Mouse (Mus musculus) stomach, postnatal 0 days (tissue): ENCODE measurements around the gene Kctd6. TPM values are rescaled to one million over a fixed set of nuclear protein-coding genes. Genes with fewer than 3 reads are reported as not detected.
A peak's percentile ranks its signal among the peaks of the same experiment; 100 is the strongest.

ENCODE experiments used
- ATAC-seq: fragments of 200-750 bp; cut with Nextera tagmentation; 2 replicates; pipeline ENCODE4 v1.8.0; 2017; ENCODE audit not compliant: low FRiP score, low TSS enrichment
- DNase-seq: peaks from one replicate; pipeline ENCODE4 v3.0.0-alpha.2; 2016; ENCODE audit warnings: low spot score
- H3K27ac ChIP-seq: fragments of 300-500 bp; sonication (generic); replicated peaks from 2 replicates; pipeline ENCODE4 v1.5.1; 2014; ENCODE audit warnings: mild to moderate bottlenecking, control low read depth
- H3K27me3 ChIP-seq: fragments of 300-500 bp; sonication (generic); 2 replicates; pipeline ENCODE4 v1.6.1; 2014; ENCODE audit warnings: low read length; ENCODE audit not compliant: control insufficient read depth, insufficient read depth
- H3K36me3 ChIP-seq: fragments of 300-500 bp; sonication (generic); 2 replicates; pipeline ENCODE4 v1.6.1; 2014; ENCODE audit warnings: low read length, mixed read lengths; ENCODE audit not compliant: control insufficient read depth, insufficient read depth
- H3K4me1 ChIP-seq: fragments of 300-500 bp; sonication (generic); replicated peaks from 2 replicates; pipeline ENCODE4 v1.6.1; 2014; ENCODE audit warnings: antibody characterized with exemption; ENCODE audit not compliant: control insufficient read depth, insufficient read depth
- H3K4me2 ChIP-seq: fragments of 300-500 bp; sonication (generic); replicated peaks from 2 replicates; pipeline ENCODE4 v1.6.1; 2014; ENCODE audit warnings: low read depth, mild to moderate bottlenecking, control low read depth, moderate library complexity
- H3K4me3 ChIP-seq: fragments of 300-500 bp; sonication (generic); 2 replicates; pipeline ENCODE4 v1.5.1; 2014; ENCODE audit warnings: low read depth, low read length, control low read depth
- H3K9ac ChIP-seq: fragments of 300-500 bp; sonication (generic); 2 replicates; pipeline ENCODE4 v1.6.1; 2014; ENCODE audit warnings: mild to moderate bottlenecking, low read length, control low read depth, mixed read lengths
- H3K9me3 ChIP-seq: fragments of 300-500 bp; sonication (generic); 2 replicates; pipeline ENCODE4 v1.6.1; 2016; ENCODE audit warnings: low read length; ENCODE audit not compliant: control insufficient read depth
- CTCF ChIP-seq: IDR thresholded peaks from 2 replicates; pipeline ENCODE4 v1.5.1; 2016; ENCODE audit warnings: antibody characterized with exemption, low read depth, mild to moderate bottlenecking, moderate library complexity
- EP300 ChIP-seq: optimal IDR thresholded peaks from 2 replicates; pipeline ENCODE3; 2016; ENCODE audit warnings: antibody characterized with exemption
- WGBS: fragments of 180-500 bp; shearing (Covaris S2); extraction: QIAGEN DNeasy Blood & Tissue Kit; methylation state at CpG from one replicate; pipeline ENCODE4 v1.1.7; 2014; 5-methylcytosine and 5-hydroxymethylcytosine counted together
- polyA plus RNA-seq: library from polyadenylated mRNA; unstranded; fragments of >200 nt; fragmentation: Nextera tagmentation; extraction: Ambion mirVana; gene quantifications from 2 replicates; pipeline ENCODE4 v1.2.1, GENCODE M21; 2015

Kctd6 gene
- polyA plus RNA-seq, 1 experiment from 2014 or later: 12.9 TPM

- no peak overlapping the region for H3K27ac ChIP-seq
- 49% methylated on average over 5 of the region's 5 CpGs for WGBS
- H3K4me1 ChIP-seq: peaks cover 4% of the 10 kb centered on the region; the same call in 1 of the 2 replicates
- ATAC-seq (no peak), DNase-seq (peak; percentile 57)
- H3K27me3 ChIP-seq: no peaks in the 10 kb centered on the region
- H3K9ac ChIP-seq: no peak overlapping the region
- no peaks in the 10 kb centered on the region for H3K36me3 ChIP-seq
- no peaks in the 10 kb centered on the region for H3K9me3 ChIP-seq
- no peak overlapping the region for H3K4me3 ChIP-seq
- no peak overlapping the region for H3K4me2 ChIP-seq
- TF ChIP-seq EP300: no peak
- no peak for TF ChIP-seq CTCF
These were observed 37.7 kb upstream of the Kctd6 start for GRCm38 (mm10) chr14:8176251-8176650.

- no peak overlapping the region for H3K9ac ChIP-seq
- H3K9me3 ChIP-seq: no peaks in the 10 kb centered on the region
- 76% methylated on average over 4 of the region's 4 CpGs for WGBS
- H3K27ac ChIP-seq: no peak overlapping the region
- ATAC-seq (no peak), DNase-seq (no peak)
- H3K4me3 ChIP-seq: no peak overlapping the region
- no peaks in the 10 kb centered on the region for H3K4me1 ChIP-seq
- TF ChIP-seq CTCF (no peak), EP300 (no peak)
- H3K36me3 ChIP-seq: no peaks in the 10 kb centered on the region
- no peaks in the 10 kb centered on the region for H3K27me3 ChIP-seq
- no peak overlapping the region for H3K4me2 ChIP-seq
These were observed 33.4 kb upstream of the Kctd6 start for GRCm38 (mm10) chr14:8180371-8181035.

- no peaks in the 10 kb centered on the region for H3K36me3 ChIP-seq
- 62% methylated on average over 3 of the region's 3 CpGs for WGBS
- no peak overlapping the region for H3K4me3 ChIP-seq
- ATAC-seq (no peak), DNase-seq (no peak)
- no peak overlapping the region for H3K27ac ChIP-seq
- TF ChIP-seq EP300 (no peak), CTCF (peak; percentile 36)
- H3K4me1 ChIP-seq: no peaks in the 10 kb centered on the region
- no peak overlapping the region for H3K9ac ChIP-seq
- H3K27me3 ChIP-seq: no peaks in the 10 kb centered on the region
- no peaks in the 10 kb centered on the region for H3K9me3 ChIP-seq
- no peak overlapping the region for H3K4me2 ChIP-seq
These were observed 30.6 kb upstream of the Kctd6 start for GRCm38 (mm10) chr14:8183330-8183729.

GRCm38 (mm10) chr14:8186278-8187045 lies 27.5 kb upstream of the Kctd6 start:
- Histone ChIP-seq H3K9me3 (no peaks in the 10 kb centered on the region), H3K4me2 (no peak overlapping the region), H3K4me3 (no peak overlapping the region), H3K27me3 (no peaks in the 10 kb centered on the region), H3K4me1 (no peaks in the 10 kb centered on the region), H3K9ac (no peak overlapping the region), H3K36me3 (no peaks in the 10 kb centered on the region), H3K27ac (no peak overlapping the region)
- TF ChIP-seq CTCF (no peak), EP300 (no peak)
- 83% methylated on average over 6 of the region's 6 CpGs for WGBS
- DNase-seq (no peak), ATAC-seq (no peak)

GRCm38 (mm10) chr14:8190556-8190955 lies 23.4 kb upstream of the Kctd6 start:
- H3K4me2 ChIP-seq: no peak overlapping the region
- no peak overlapping the region for H3K9ac ChIP-seq
- no peaks in the 10 kb centered on the region for H3K27me3 ChIP-seq
- TF ChIP-seq EP300 (no peak), CTCF (no peak)
- H3K4me3 ChIP-seq: no peak overlapping the region
- ATAC-seq (no peak), DNase-seq (no peak)
- no peaks in the 10 kb centered on the region for H3K36me3 ChIP-seq
- no peaks in the 10 kb centered on the region for H3K4me1 ChIP-seq
- H3K27ac ChIP-seq: no peak overlapping the region
- H3K9me3 ChIP-seq: no peaks in the 10 kb centered on the region
- 93% methylated on average over 3 of the region's 3 CpGs for WGBS

- Histone ChIP-seq H3K4me3 (no peak overlapping the region), H3K27me3 (no peaks in the 10 kb centered on the region), H3K9ac (no peak overlapping the region), H3K4me2 (no peak overlapping the region), H3K27ac (no peak overlapping the region), H3K9me3 (no peaks in the 10 kb centered on the region), H3K36me3 (no peaks in the 10 kb centered on the region), H3K4me1 (no peaks in the 10 kb centered on the region)
- DNase-seq: no peak
- TF ChIP-seq CTCF: no peak
- no peak for TF ChIP-seq EP300
- WGBS: 50% methylated on average over 12 of the region's 12 CpGs
- peak; percentile 59; the same call in 1 of the 2 replicates for ATAC-seq
These were observed 22.5 kb upstream of the Kctd6 start for GRCm38 (mm10) chr14:8191331-8191965.
